Mouse (Mus musculus) liver, embryonic 14.5 days (tissue): ENCODE results near the gene Bcdin3d.

Experiments used
- CTCF ChIP-seq: IDR thresholded peaks from 2 replicates; pipeline ENCODE4 v1.5.1; 2016; ENCODE audit warnings: antibody characterized with exemption, low read depth, control low read depth
- EP300 ChIP-seq: IDR thresholded peaks from 2 replicates; pipeline ENCODE4 v1.6.1; 2016; ENCODE audit warnings: antibody characterized with exemption, low read depth

GRCm38 (mm10) chr15:99422551-99422950 lies 52.0 kb downstream of the Bcdin3d start:
- TF ChIP-seq CTCF: no peak
- TF ChIP-seq EP300: no peak
